Mouse (Mus musculus) CH12.LX (cell line): ENCODE measurements at regions not wholly inside any gene's neighbourhood (a gene's known extent, or its start where the extent isn't known, plus 50 kb on each side); places are given as distances from the start of the nearest gene placed in this dataset.

ENCODE experiments used
- DNase-seq: peaks from one replicate; pipeline ENCODE4 v3.0.0-alpha.2; 2013; ENCODE audit errors: extremely low read depth
- H3K27ac ChIP-seq: 2 replicates; pipeline ENCODE4 v1.5.1; 2012; ENCODE audit warnings: low read depth, mild to moderate bottlenecking, control low read depth, moderate library complexity; ENCODE audit not compliant: insufficient read depth
- H3K27me3 ChIP-seq: replicated peaks from 2 replicates; pipeline ENCODE3; 2012; ENCODE audit warnings: inconsistent platforms
- H3K36me3 ChIP-seq, 2 experiments: replicated peaks in 1 of 2; 2 replicates each; pipeline versions ENCODE3 to v1.6.1; 2012; ENCODE audit warnings: inconsistent platforms in 1 of 2, low read length in 1 of 2, mild to moderate bottlenecking in 1 of 2, mixed read lengths in 1 of 2, moderate library complexity in 1 of 2; ENCODE audit not compliant: control insufficient read depth in 1 of 2, insufficient read depth in 1 of 2
- H3K4me1 ChIP-seq, 2 experiments: 2 replicates each; pipeline ENCODE4 v1.6.1; 2012; ENCODE audit warnings: inconsistent platforms in 1 of 2, moderate library complexity in 1 of 2; ENCODE audit not compliant: insufficient read depth in 2 of 2, control insufficient read depth in 1 of 2
- H3K4me2 ChIP-seq: 2 replicates; pipeline ENCODE4 v1.6.1; 2012; ENCODE audit warnings: low read depth, mild to moderate bottlenecking, control low read depth; ENCODE audit not compliant: poor library complexity, insufficient read depth, severe bottlenecking
- H3K4me3 ChIP-seq, 3 experiments: fragments of 150-350 bp in 1 of 3; sonication (generic) in 1 of 3; replicated peaks in 1 of 3; 2 replicates each; pipeline versions ENCODE3 to v1.5.1; 2011 to 2012; ENCODE audit warnings: low read depth in 2 of 3, low read length in 2 of 3, mild to moderate bottlenecking in 2 of 3, moderate library complexity in 2 of 3, control low read depth in 1 of 3, improper control_type of control experiment in 1 of 3, inconsistent platforms in 1 of 3, mixed read lengths in 1 of 3; ENCODE audit not compliant: poor library complexity in 1 of 3
- H3K79me2 ChIP-seq: replicated peaks from 2 replicates; pipeline ENCODE4 v1.6.1; 2012; ENCODE audit warnings: mild to moderate bottlenecking, moderate library complexity; ENCODE audit not compliant: control insufficient read depth, poor library complexity, insufficient read depth, severe bottlenecking; ENCODE audit errors: extremely low read depth
- H3K9ac ChIP-seq: 2 replicates; pipeline ENCODE4 v1.6.1; 2012; ENCODE audit warnings: low read depth, mild to moderate bottlenecking, control low read depth, moderate library complexity; ENCODE audit not compliant: insufficient read depth
- H3K9me3 ChIP-seq: replicated peaks from 2 replicates; pipeline ENCODE3; 2012; ENCODE audit warnings: low read length, inconsistent platforms, mixed read lengths
- BHLHE40 ChIP-seq: IDR thresholded peaks from 2 replicates; pipeline ENCODE4 v1.6.1; 2011; ENCODE audit warnings: mild to moderate bottlenecking, low read depth, low read length, improper control_type of control experiment
- CHD1 ChIP-seq: IDR thresholded peaks from 2 replicates; pipeline ENCODE4 v1.6.1; 2012; ENCODE audit warnings: low read depth, low read length, improper control_type of control experiment, inconsistent platforms
- CTCF ChIP-seq, 2 experiments: IDR thresholded peaks in 1 of 2; conservative IDR thresholded peaks in 1 of 2; 2 replicates each; pipeline ENCODE4 v1.5.1; 2011 to 2012; ENCODE audit warnings: low read depth in 2 of 2, low read length in 2 of 2, improper control_type of control experiment in 1 of 2, inconsistent platforms in 1 of 2, mild to moderate bottlenecking in 1 of 2, moderate library complexity in 1 of 2
- EP300 ChIP-seq: IDR thresholded peaks from 2 replicates; pipeline ENCODE4 v1.6.1; 2011; ENCODE audit warnings: low read length, improper control_type of control experiment
- HCFC1 ChIP-seq: IDR thresholded peaks from 2 replicates; pipeline ENCODE4 v1.6.1; 2012; ENCODE audit warnings: low read depth, mild to moderate bottlenecking, inconsistent platforms, low read length, improper control_type of control experiment
- IRF4 ChIP-seq: IDR thresholded peaks from 2 replicates; pipeline ENCODE4 v1.6.1; 2014; ENCODE audit warnings: low read depth, mild to moderate bottlenecking, inconsistent platforms, low read length, improper control_type of control experiment
- JUND ChIP-seq: conservative IDR thresholded peaks from 2 replicates; pipeline ENCODE4 v1.6.1; 2011; ENCODE audit warnings: low read depth, low read length, improper control_type of control experiment
- MAFK ChIP-seq: IDR thresholded peaks from 2 replicates; pipeline ENCODE4 v1.6.1; 2011; ENCODE audit warnings: low read length, improper control_type of control experiment; ENCODE audit not compliant: insufficient replicate concordance
- MXI1 ChIP-seq: IDR thresholded peaks from 2 replicates; pipeline ENCODE4 v1.6.1; 2011; ENCODE audit warnings: mild to moderate bottlenecking, low read depth, low read length, improper control_type of control experiment
- MYC ChIP-seq: IDR thresholded peaks from 2 replicates; pipeline ENCODE4 v1.6.1; 2011; ENCODE audit warnings: low read depth, mild to moderate bottlenecking, improper control_type of control experiment, low read length
- NELFE ChIP-seq: IDR thresholded peaks from 2 replicates; pipeline ENCODE4 v1.6.1; 2011; ENCODE audit warnings: low read depth, low read length, improper control_type of control experiment
- NRF1 ChIP-seq: IDR thresholded peaks from 2 replicates; pipeline ENCODE4 v1.6.1; 2014; ENCODE audit warnings: low read depth, mild to moderate bottlenecking, inconsistent platforms, low read length, improper control_type of control experiment, moderate library complexity
- PAX5 ChIP-seq: IDR thresholded peaks from 2 replicates; pipeline ENCODE4 v1.6.1; 2012; ENCODE audit warnings: low read length, inconsistent platforms, mixed read lengths
- POLR2AphosphoS2 ChIP-seq: IDR thresholded peaks from 2 replicates; pipeline ENCODE4 v1.6.1; 2011; ENCODE audit warnings: low read depth, low read length, improper control_type of control experiment
- SIN3A ChIP-seq: IDR thresholded peaks from 2 replicates; pipeline ENCODE4 v1.6.1; 2012; ENCODE audit warnings: low read length, improper control_type of control experiment, inconsistent platforms
- SMC3 ChIP-seq: IDR thresholded peaks from 2 replicates; pipeline ENCODE4 v1.6.1; 2011; ENCODE audit warnings: low read depth, low read length, improper control_type of control experiment
- TBP ChIP-seq: conservative IDR thresholded peaks from 2 replicates; pipeline ENCODE4 v1.6.1; 2011; ENCODE audit warnings: low read depth, low read length, improper control_type of control experiment
- USF1 ChIP-seq: IDR thresholded peaks from 2 replicates; pipeline ENCODE4 v1.6.1; 2014; ENCODE audit warnings: low read depth, mild to moderate bottlenecking, inconsistent platforms, low read length, improper control_type of control experiment
- ZC3H11A ChIP-seq: IDR thresholded peaks from 2 replicates; pipeline ENCODE4 v1.6.1; 2012; ENCODE audit warnings: low read depth, mild to moderate bottlenecking, inconsistent platforms, low read length, improper control_type of control experiment
- ZKSCAN1 ChIP-seq: IDR thresholded peaks from 2 replicates; pipeline ENCODE4 v1.6.1; 2012; ENCODE audit warnings: low read depth, inconsistent platforms, low read length, improper control_type of control experiment, borderline replicate concordance
- ZNF384 ChIP-seq: IDR thresholded peaks from 2 replicates; pipeline ENCODE4 v1.6.1; 2012; ENCODE audit warnings: low read depth, low read length, improper control_type of control experiment, inconsistent platforms
- dilution Hi-C: fragments of 300-500 bp; cut with MboI; formaldehyde crosslinking; loops from 2 replicates; pipeline ENCODE4 v1.14.3; 2020; ENCODE audit warnings: low sequenced_read_pairs; ENCODE audit not compliant: extremely low pct_unique_long_range_greater_than_20kb, extremely low pct_ligation_motif_present
- in situ Hi-C: fragments of 300-500 bp; cut with MboI; formaldehyde crosslinking; loops from 3 replicates; pipeline ENCODE4 v1.14.3; 2019; ENCODE audit warnings: low sequenced_read_pairs, low pct_ligation_motif_present, low pct_unique_long_range_greater_than_20kb, mixed read lengths

DNA sequence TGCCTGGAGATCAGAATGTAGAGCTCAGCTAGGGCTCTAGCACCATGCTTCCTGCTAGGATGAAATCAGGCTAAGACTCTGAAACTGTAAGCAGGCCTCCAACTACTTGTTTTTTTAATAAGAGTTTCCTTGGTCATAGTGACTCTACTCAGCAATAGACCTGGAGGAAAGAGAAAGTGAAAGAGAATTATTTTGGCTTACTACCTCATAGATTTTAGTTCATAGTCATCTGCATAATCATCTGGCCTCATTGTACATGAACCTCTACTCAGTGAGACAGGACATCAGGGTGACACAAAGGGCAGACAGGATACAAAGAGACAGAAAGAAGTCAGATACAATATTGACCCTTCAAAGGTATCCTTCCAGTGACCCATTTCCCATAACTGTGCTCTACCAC, 156.3 kb upstream of the Klf6 start:
- Histone ChIP-seq H3K9ac (peak overlapping the region; percentile 39; the same call in 1 of the 2 replicates), H3K4me2 (peak overlapping the region; percentile 56), H3K36me3 (no peaks in the 10 kb centered on the region), H3K4me3 (no peak overlapping the region), H3K9me3 (no peaks in the 10 kb centered on the region), H3K27me3 (no peaks in the 10 kb centered on the region), H3K27ac (no peak overlapping the region), H3K4me1 (peaks cover 2 to 14% of the 10 kb centered on the region in 2 experiments; a peak in 2 of 4 replicates), H3K79me2 (no peaks in the 10 kb centered on the region)
- in situ Hi-C loops, result no loop called here
- dilution Hi-C loops, result no loop called here
- DNase-seq, result peak; percentile 19
- TF ChIP-seq SIN3A (no peak), EP300 (peak; percentile 21; the same call in 1 of the 2 replicates), TBP (0 out of 2 replicates have a peak, but pooled peaks have one; percentile 22)

DNA sequence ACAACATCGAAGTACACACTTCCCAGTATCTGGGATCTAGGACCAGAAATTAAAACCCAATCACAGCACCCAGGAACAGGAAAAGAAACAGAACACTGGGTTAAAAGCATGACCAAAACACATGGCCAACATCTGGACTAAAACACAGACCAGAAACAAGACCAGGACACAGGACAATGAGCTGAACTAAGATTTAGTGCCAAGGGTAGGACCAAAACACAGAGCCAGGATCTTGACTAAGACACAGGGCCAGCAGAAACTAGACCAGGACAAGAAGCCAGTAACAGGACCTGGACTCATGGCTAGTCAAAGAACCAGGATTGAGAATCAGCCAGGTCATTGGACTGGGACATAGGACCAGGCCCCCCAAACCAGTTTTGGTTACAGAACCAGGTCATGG, 149.6 kb upstream of the Klf6 start:
- H3K9me3 ChIP-seq, result peaks cover 2% of the 10 kb centered on the region
- no peaks in the 10 kb centered on the region for H3K27me3 ChIP-seq
- TF ChIP-seq ZNF384 (no peak), ZC3H11A (no peak), SIN3A (no peak), NRF1 (no peak)
- no peak overlapping the region for H3K27ac ChIP-seq
- DNase-seq, result no peak
- no peak overlapping the region for H3K4me3 ChIP-seq
- dilution Hi-C loops, result no loop called here
- H3K79me2 ChIP-seq, result no peaks in the 10 kb centered on the region
- H3K9ac ChIP-seq, result no peak overlapping the region
- H3K4me2 ChIP-seq, result no peak overlapping the region
- in situ Hi-C loops, result no loop called here
- H3K36me3 ChIP-seq, result no peaks in the 10 kb centered on the region
- peaks cover 0 to 20% of the 10 kb centered on the region in 2 experiments; a peak in 2 of 4 replicates for H3K4me1 ChIP-seq

DNA sequence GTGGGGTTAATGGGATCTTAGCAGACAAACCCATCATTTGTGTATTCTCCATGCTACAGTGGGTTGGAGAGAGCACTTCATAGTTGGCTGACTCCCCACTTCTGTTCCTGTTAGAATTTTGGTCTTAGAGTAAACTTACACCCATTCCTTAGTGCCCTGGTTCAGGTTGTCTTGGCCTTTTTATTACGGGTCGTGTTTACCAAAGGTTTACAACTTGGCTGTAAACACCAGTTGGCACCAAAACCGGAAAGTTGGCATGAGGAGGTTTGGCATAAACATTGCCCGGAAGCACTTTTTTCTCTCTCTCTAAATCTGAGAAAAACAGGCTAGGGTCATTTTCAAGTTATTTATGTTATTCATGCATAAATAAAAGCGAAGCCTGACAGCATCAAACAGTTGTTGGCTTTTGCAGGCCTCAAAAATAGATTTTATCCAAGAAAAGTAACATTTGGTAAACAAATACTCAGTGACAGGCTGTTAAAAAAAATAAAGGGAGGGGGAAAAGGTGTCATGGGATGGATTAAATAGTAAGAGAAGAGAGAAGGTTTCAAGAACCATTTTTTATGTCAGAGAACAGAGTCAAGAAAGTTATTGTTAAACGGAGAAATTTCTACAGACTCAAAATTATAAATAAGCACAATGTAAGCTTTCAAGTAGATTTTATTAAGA, 148.0 kb upstream of the Klf6 start:
- no peak overlapping the region for H3K27ac ChIP-seq
- TF ChIP-seq PAX5, result no peak
- no peak for TF ChIP-seq ZC3H11A
- TF ChIP-seq TBP, result no peak
- TF ChIP-seq NRF1, result no peak
- TF ChIP-seq USF1, result no peak
- no peak for TF ChIP-seq IRF4
- no peak for TF ChIP-seq MXI1
- no peak for TF ChIP-seq HCFC1
- TF ChIP-seq MAFK, result no peak
- TF ChIP-seq ZNF384, result no peak
- no peak for TF ChIP-seq JUND
- no peak for TF ChIP-seq BHLHE40
- no peak for TF ChIP-seq CTCF (conservative IDR thresholded peaks at IDR 0.05 in 1 of 2, IDR thresholded peaks at IDR 0.05 in 1 of 2; ENCODE audit: low read depth in 2 of 2, low read length in 2 of 2)
- no peak for TF ChIP-seq MYC
- TF ChIP-seq SMC3, result no peak
- TF ChIP-seq SIN3A, result no peak
- no peak for TF ChIP-seq ZKSCAN1
- no peak for TF ChIP-seq POLR2AphosphoS2
- TF ChIP-seq CHD1, result no peak
- no peak for TF ChIP-seq NELFE
- dilution Hi-C loops, result no loop called here
- in situ Hi-C loops, result no loop called here
- no peak overlapping the region for H3K4me2 ChIP-seq
- no peaks in the 10 kb centered on the region for H3K79me2 ChIP-seq
- no peaks in the 10 kb centered on the region for H3K27me3 ChIP-seq
- H3K9me3 ChIP-seq, result peaks cover 2% of the 10 kb centered on the region
- H3K9ac ChIP-seq, result no peak overlapping the region
- no peak for DNase-seq
- H3K4me1 ChIP-seq, result peaks cover 2 to 20% of the 10 kb centered on the region in 2 experiments
- no peak overlapping the region for H3K4me3 ChIP-seq
- no peaks in the 10 kb centered on the region for H3K36me3 ChIP-seq
